Mouse (Mus musculus) left cerebral cortex, adult 11 months (tissue): ENCODE data around the gene Srd5a2.
A peak's percentile ranks its signal among the peaks of the same experiment; 100 is the strongest.
"Not testable (repeated sequence)": the region's sequence is repeated elsewhere in the genome, so short reads cannot be mapped to it uniquely, and the experiment has no call there.

Experiments used
- DNase-seq: peaks from one replicate; pipeline ENCODE4 v3.0.0; 2022; ENCODE audit warnings: low spot score

Srd5a2 gene

GRCm38 (mm10) chr17:74047210-74048082, at the start of gene Srd5a2:
TSS of gene Srd5a2 (minus strand) at chr17:74047916.
- no peak for DNase-seq

GRCm38 (mm10) chr17:74088886-74089678, 41.4 kb upstream of the Srd5a2 start:
- no peak for DNase-seq

- DNase-seq = no peak
These were observed 40.3 kb upstream of the Srd5a2 start for GRCm38 (mm10) chr17:74088016-74088415.

- no peak for DNase-seq
These were observed 35.7 kb upstream of the Srd5a2 start for GRCm38 (mm10) chr17:74083370-74083769.

GRCm38 (mm10) chr17:74080076-74080615, 32.4 kb upstream of the Srd5a2 start:
- no peak for DNase-seq

GRCm38 (mm10) chr17:74078776-74079495, 31.2 kb upstream of the Srd5a2 start:
- DNase-seq = no peak

- not testable (repeated sequence) for DNase-seq
These were observed 25.4 kb upstream of the Srd5a2 start for GRCm38 (mm10) chr17:74073067-74073466.

GRCm38 (mm10) chr17:74062763-74063162, 15.0 kb upstream of the Srd5a2 start:
- not testable (repeated sequence) for DNase-seq

- DNase-seq = no peak
These were observed 607 bp upstream of the Srd5a2 start for GRCm38 (mm10) chr17:74048229-74048816.

GRCm38 (mm10) chr17:74043754-74044153, 4.0 kb downstream of the Srd5a2 start:
- no peak for DNase-seq

GRCm38 (mm10) chr17:74020526-74021203, 27.1 kb downstream of the Srd5a2 start:
- DNase-seq = peak; percentile 64

GRCm38 (mm10) chr17:74018281-74018680, 29.4 kb downstream of the Srd5a2 start:
- DNase-seq = no peak

GRCm38 (mm10) chr17:74017649-74018048, 30.1 kb downstream of the Srd5a2 start:
- no peak for DNase-seq

- DNase-seq = no peak
These were observed 32.6 kb downstream of the Srd5a2 start for GRCm38 (mm10) chr17:74015128-74015527.

GRCm38 (mm10) chr17:74008680-74009079, 39.0 kb downstream of the Srd5a2 start:
- no peak for DNase-seq

GRCm38 (mm10) chr17:74007001-74007400, 40.7 kb downstream of the Srd5a2 start:
- no peak for DNase-seq

- no peak for DNase-seq
These were observed 45.3 kb downstream of the Srd5a2 start for GRCm38 (mm10) chr17:74002396-74002795.

GRCm38 (mm10) chr17:73995907-73996645, 51.6 kb downstream of the Srd5a2 start:
- DNase-seq = no peak

- DNase-seq = no peak
These were observed 56.5 kb downstream of the Srd5a2 start for GRCm38 (mm10) chr17:73991264-73991663.

GRCm38 (mm10) chr17:73986571-73986970, 61.1 kb downstream of the Srd5a2 start:
- DNase-seq = no peak
